Mouse (Mus musculus): ENCODE data around the gene Rad51b.

Rad51b gene

GRCm38 (mm10) chr12:79744131-79744530 lies 447.0 kb downstream of the Rad51b start:
- Histone ChIP-seq H3K36me3 (ENCODE audit: control insufficient read depth, insufficient read depth, low read length, poor library complexity, severe bottlenecking) (no peaks in the 10 kb centered on the region), H3K27me3 (ENCODE audit: control insufficient read depth, insufficient read depth, low read length, poor library complexity, severe bottlenecking) (no peaks in the 10 kb centered on the region)
- peak; percentile 31 for DNase-seq (ENCODE audit: low read depth, low spot score)

GRCm38 (mm10) chr12:79745225-79745624 lies 448.1 kb downstream of the Rad51b start:
- no peak for DNase-seq (ENCODE audit: low read depth, low spot score)
- Histone ChIP-seq H3K36me3 (ENCODE audit: control insufficient read depth, insufficient read depth, low read length, poor library complexity, severe bottlenecking) (no peaks in the 10 kb centered on the region), H3K27me3 (ENCODE audit: control insufficient read depth, insufficient read depth, low read length, poor library complexity, severe bottlenecking) (no peaks in the 10 kb centered on the region)

GRCm38 (mm10) chr12:79745845-79746510 lies 448.9 kb downstream of the Rad51b start:
- Histone ChIP-seq H3K27me3 (ENCODE audit: control insufficient read depth, insufficient read depth, low read length, poor library complexity, severe bottlenecking) (no peaks in the 10 kb centered on the region), H3K36me3 (ENCODE audit: control insufficient read depth, insufficient read depth, low read length, poor library complexity, severe bottlenecking) (no peaks in the 10 kb centered on the region)
- DNase-seq (ENCODE audit: low read depth, low spot score), result no peak

- no peaks in the 10 kb centered on the region for H3K27me3 ChIP-seq (ENCODE audit: control insufficient read depth, insufficient read depth, low read length, poor library complexity, severe bottlenecking)
- DNase-seq (ENCODE audit: low read depth, low spot score), result no peak
- no peaks in the 10 kb centered on the region for H3K36me3 ChIP-seq (ENCODE audit: control insufficient read depth, insufficient read depth, low read length, poor library complexity, severe bottlenecking)
Measured at GRCm38 (mm10) chr12:79747541-79747940, 450.5 kb downstream of the Rad51b start.

GRCm38 (mm10) chr12:79748862-79749261 lies 451.8 kb downstream of the Rad51b start:
- Histone ChIP-seq H3K36me3 (ENCODE audit: control insufficient read depth, insufficient read depth, low read length, poor library complexity, severe bottlenecking) (no peaks in the 10 kb centered on the region), H3K27me3 (ENCODE audit: control insufficient read depth, insufficient read depth, low read length, poor library complexity, severe bottlenecking) (no peaks in the 10 kb centered on the region)
- no peak for DNase-seq (ENCODE audit: low read depth, low spot score)

GRCm38 (mm10) chr12:79750253-79751125 lies 453.4 kb downstream of the Rad51b start:
- Histone ChIP-seq H3K36me3 (ENCODE audit: control insufficient read depth, insufficient read depth, low read length, poor library complexity, severe bottlenecking) (no peaks in the 10 kb centered on the region), H3K27me3 (ENCODE audit: control insufficient read depth, insufficient read depth, low read length, poor library complexity, severe bottlenecking) (no peaks in the 10 kb centered on the region)
- DNase-seq (ENCODE audit: low read depth, low spot score), result peak; percentile 36

- DNase-seq (ENCODE audit: low read depth, low spot score), result peak; percentile 69
- H3K36me3 ChIP-seq (ENCODE audit: control insufficient read depth, insufficient read depth, low read length, poor library complexity, severe bottlenecking), result no peaks in the 10 kb centered on the region
- no peaks in the 10 kb centered on the region for H3K27me3 ChIP-seq (ENCODE audit: control insufficient read depth, insufficient read depth, low read length, poor library complexity, severe bottlenecking)
Measured at GRCm38 (mm10) chr12:79751781-79752180, 454.7 kb downstream of the Rad51b start.

- Histone ChIP-seq H3K27me3 (ENCODE audit: control insufficient read depth, insufficient read depth, low read length, poor library complexity, severe bottlenecking) (no peaks in the 10 kb centered on the region), H3K36me3 (ENCODE audit: control insufficient read depth, insufficient read depth, low read length, poor library complexity, severe bottlenecking) (no peaks in the 10 kb centered on the region)
- no peak for DNase-seq (ENCODE audit: low read depth, low spot score)
Measured at GRCm38 (mm10) chr12:79752189-79752588, 455.1 kb downstream of the Rad51b start.

- no peak for DNase-seq (ENCODE audit: low read depth, low spot score)
- Histone ChIP-seq H3K27me3 (ENCODE audit: control insufficient read depth, insufficient read depth, low read length, poor library complexity, severe bottlenecking) (no peaks in the 10 kb centered on the region), H3K36me3 (ENCODE audit: control insufficient read depth, insufficient read depth, low read length, poor library complexity, severe bottlenecking) (no peaks in the 10 kb centered on the region)
Measured at GRCm38 (mm10) chr12:79755617-79756016, 458.5 kb downstream of the Rad51b start.

- H3K27me3 ChIP-seq (ENCODE audit: control insufficient read depth, insufficient read depth, low read length, poor library complexity, severe bottlenecking), result no peaks in the 10 kb centered on the region
- H3K36me3 ChIP-seq (ENCODE audit: control insufficient read depth, insufficient read depth, low read length, poor library complexity, severe bottlenecking), result no peaks in the 10 kb centered on the region
- DNase-seq (ENCODE audit: low read depth, low spot score), result no peak
Measured at GRCm38 (mm10) chr12:79756352-79756751, 459.3 kb downstream of the Rad51b start.

GRCm38 (mm10) chr12:79757775-79758174 lies 460.7 kb downstream of the Rad51b start:
- no peak for DNase-seq (ENCODE audit: low read depth, low spot score)
- H3K36me3 ChIP-seq (ENCODE audit: control insufficient read depth, insufficient read depth, low read length, poor library complexity, severe bottlenecking), result no peaks in the 10 kb centered on the region

GRCm38 (mm10) chr12:79759180-79759902 lies 462.3 kb downstream of the Rad51b start:
- peak; percentile 31 for DNase-seq (ENCODE audit: low read depth, low spot score)
- H3K36me3 ChIP-seq (ENCODE audit: control insufficient read depth, insufficient read depth, low read length, poor library complexity, severe bottlenecking), result no peaks in the 10 kb centered on the region
- H3K27me3 ChIP-seq (ENCODE audit: control insufficient read depth, insufficient read depth, low read length, poor library complexity, severe bottlenecking), result no peaks in the 10 kb centered on the region

More at GRCm38 (mm10) chr12:79757775-79758174, 460.7 kb downstream of the Rad51b start:
- H3K27me3 ChIP-seq (ENCODE audit: control insufficient read depth, insufficient read depth, low read length, poor library complexity, severe bottlenecking), result no peaks in the 10 kb centered on the region

- H3K27me3 ChIP-seq (ENCODE audit: control insufficient read depth, insufficient read depth, low read length, poor library complexity, severe bottlenecking), result no peaks in the 10 kb centered on the region
- H3K36me3 ChIP-seq (ENCODE audit: control insufficient read depth, insufficient read depth, low read length, poor library complexity, severe bottlenecking), result no peaks in the 10 kb centered on the region
- DNase-seq (ENCODE audit: low read depth, low spot score), result no peak
Measured at GRCm38 (mm10) chr12:79761217-79761616, 464.1 kb downstream of the Rad51b start.

- H3K27me3 ChIP-seq (ENCODE audit: control insufficient read depth, insufficient read depth, low read length, poor library complexity, severe bottlenecking), result no peaks in the 10 kb centered on the region
- no peaks in the 10 kb centered on the region for H3K36me3 ChIP-seq (ENCODE audit: control insufficient read depth, insufficient read depth, low read length, poor library complexity, severe bottlenecking)
- DNase-seq (ENCODE audit: low read depth, low spot score), result no peak
Measured at GRCm38 (mm10) chr12:79762087-79762486, 465.0 kb downstream of the Rad51b start.
